Mouse (Mus musculus) liver, embryonic 14.5 days (tissue): ENCODE measurements around the gene Pdcd7. TPM values are rescaled to one million over a fixed set of nuclear protein-coding genes. Genes with fewer than 3 reads are reported as not detected.

ENCODE experiments used
- ATAC-seq: fragments of 200-750 bp; cut with Nextera tagmentation; 2 replicates; pipeline ENCODE4 v1.8.0; 2017; ENCODE audit warnings: moderate number of reproducible peaks, mild to moderate bottlenecking, moderate library complexity; ENCODE audit not compliant: insufficient read depth
- DNase-seq, 3 experiments: peaks; one replicate each; pipeline ENCODE4 v3.0.0-alpha.2; 2012 to 2013; ENCODE audit warnings: low read depth in 3 of 3, low spot score in 3 of 3
- H3K27ac ChIP-seq: fragments of 300-500 bp; sonication (generic); 2 replicates; pipeline ENCODE4 v1.5.1; 2014; ENCODE audit warnings: moderate library complexity, mild to moderate bottlenecking, control low read depth, inconsistent platforms
- H3K27me3 ChIP-seq: fragments of 300-500 bp; sonication (generic); 2 replicates; pipeline ENCODE4 v1.6.1; 2014; ENCODE audit warnings: mild to moderate bottlenecking, low read length, moderate library complexity; ENCODE audit not compliant: control insufficient read depth, insufficient read depth
- H3K36me3 ChIP-seq: fragments of 300-500 bp; sonication (generic); replicated peaks from 2 replicates; pipeline ENCODE4 v1.6.1; 2014; ENCODE audit warnings: low read depth; ENCODE audit not compliant: control insufficient read depth, insufficient read depth
- H3K4me1 ChIP-seq, 2 experiments: fragments of 200-500 bp in 1 of 2; fragments of 300-500 bp in 1 of 2; sonication (generic) in 1 of 2; replicated peaks; 2 replicates each; pipeline ENCODE4 v1.6.1; 2012 to 2014; ENCODE audit warnings: antibody characterized with exemption in 1 of 2, inconsistent platforms in 1 of 2, low read length in 1 of 2; ENCODE audit not compliant: control insufficient read depth in 2 of 2, insufficient read depth in 2 of 2
- H3K4me2 ChIP-seq: fragments of 300-500 bp; sonication (generic); 2 replicates; pipeline ENCODE4 v1.6.1; 2014; ENCODE audit warnings: low read depth, mild to moderate bottlenecking, control low read depth, moderate library complexity
- H3K4me3 ChIP-seq, 2 experiments: fragments of 200-500 bp in 1 of 2; fragments of 300-500 bp in 1 of 2; sonication (generic) in 1 of 2; 2 replicates each; pipeline ENCODE4 v1.5.1; 2012 to 2014; ENCODE audit warnings: low read depth in 2 of 2, low read length in 2 of 2, mild to moderate bottlenecking in 2 of 2, control low read depth in 1 of 2, inconsistent platforms in 1 of 2, moderate library complexity in 1 of 2; ENCODE audit not compliant: insufficient read depth in 1 of 2
- H3K9ac ChIP-seq: fragments of 300-500 bp; sonication (generic); replicated peaks from 2 replicates; pipeline ENCODE4 v1.6.1; 2014; ENCODE audit warnings: mild to moderate bottlenecking, control low read depth, moderate library complexity
- H3K9me3 ChIP-seq: fragments of 300-500 bp; sonication (generic); 2 replicates; pipeline ENCODE4 v1.6.1; 2016; ENCODE audit warnings: low read length, mixed read lengths; ENCODE audit not compliant: control insufficient read depth
- CTCF ChIP-seq: IDR thresholded peaks from 2 replicates; pipeline ENCODE4 v1.5.1; 2016; ENCODE audit warnings: antibody characterized with exemption, low read depth, control low read depth
- EP300 ChIP-seq: IDR thresholded peaks from 2 replicates; pipeline ENCODE4 v1.6.1; 2016; ENCODE audit warnings: antibody characterized with exemption, low read depth
- WGBS: fragments of 180-500 bp; shearing (Covaris S2); extraction: QIAGEN DNeasy Blood & Tissue Kit; methylation state at CpG from one replicate; pipeline ENCODE4 v1.1.7; 2014; ENCODE audit not compliant: insufficient replicate concordance; 5-methylcytosine and 5-hydroxymethylcytosine counted together
- polyA plus RNA-seq, 2 experiments: library from polyadenylated mRNA; depleted of rRNA in 1 of 2; stranded (reverse) in 1 of 2; unstranded in 1 of 2; fragments of >200 nt; fragmentation: Nextera tagmentation in 1 of 2; extraction: Ambion mirVana in 1 of 2; gene quantifications; 2 replicates each; pipeline versions ENCODE4 v1.2.1 to v1.2.3; 2012 to 2014

The Pdcd7 gene
- polyA plus RNA-seq, 2 experiments, result 4.8 to 4.9 TPM

DNA sequence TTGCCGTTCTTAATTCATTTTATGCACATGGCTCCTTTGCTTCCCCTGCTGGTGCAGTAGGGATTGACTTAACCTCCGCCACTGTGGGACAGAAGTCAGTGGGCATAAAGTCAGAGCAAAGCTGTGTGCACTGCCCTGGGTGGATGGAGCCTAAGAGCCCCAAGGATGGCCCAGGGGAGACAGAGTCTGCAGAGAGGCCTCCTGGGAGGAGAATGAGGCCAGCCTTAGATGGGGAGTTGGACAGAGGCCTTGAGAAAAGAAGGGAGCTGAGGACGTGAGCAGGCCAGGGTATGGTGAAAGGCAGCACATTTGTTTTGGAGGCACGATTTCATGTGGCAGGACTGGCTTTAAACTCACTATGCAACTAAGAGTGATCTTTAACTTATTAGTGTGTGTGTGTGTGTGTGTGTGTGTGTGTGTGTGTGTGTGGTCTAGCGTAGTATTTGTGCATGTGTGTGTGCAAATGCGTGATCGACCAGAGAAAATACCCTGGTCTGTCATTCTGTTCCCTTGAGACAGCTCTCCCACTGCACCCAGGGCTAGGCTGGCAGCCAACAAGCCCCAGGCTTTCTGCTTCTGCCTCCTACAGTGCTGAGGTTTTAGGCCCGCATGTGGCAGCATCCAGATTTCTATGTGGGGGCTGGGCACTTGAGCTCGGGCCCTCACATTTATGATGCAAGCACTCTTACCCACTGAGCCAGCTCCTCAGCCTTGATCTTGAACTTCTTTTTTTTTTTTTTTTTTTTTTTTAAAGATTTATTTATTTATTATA is 29.4 kb downstream of the Pdcd7 start:
- no peaks in the 10 kb centered on the region for H3K36me3 ChIP-seq
- H3K9ac ChIP-seq, result no peak overlapping the region
- no peaks in the 10 kb centered on the region for H3K9me3 ChIP-seq
- H3K4me1 ChIP-seq, result no peaks in the 10 kb centered on the region
- 76% methylated on average over 9 of the region's 9 CpGs for WGBS
- H3K27me3 ChIP-seq, result no peaks in the 10 kb centered on the region
- H3K27ac ChIP-seq, result no peak overlapping the region
- DNase-seq (no peak), ATAC-seq (no peak)
- TF ChIP-seq EP300, result no peak
- no peak for TF ChIP-seq CTCF
- no peak overlapping the region for H3K4me2 ChIP-seq
- H3K4me3 ChIP-seq, result no peak overlapping the region

DNA sequence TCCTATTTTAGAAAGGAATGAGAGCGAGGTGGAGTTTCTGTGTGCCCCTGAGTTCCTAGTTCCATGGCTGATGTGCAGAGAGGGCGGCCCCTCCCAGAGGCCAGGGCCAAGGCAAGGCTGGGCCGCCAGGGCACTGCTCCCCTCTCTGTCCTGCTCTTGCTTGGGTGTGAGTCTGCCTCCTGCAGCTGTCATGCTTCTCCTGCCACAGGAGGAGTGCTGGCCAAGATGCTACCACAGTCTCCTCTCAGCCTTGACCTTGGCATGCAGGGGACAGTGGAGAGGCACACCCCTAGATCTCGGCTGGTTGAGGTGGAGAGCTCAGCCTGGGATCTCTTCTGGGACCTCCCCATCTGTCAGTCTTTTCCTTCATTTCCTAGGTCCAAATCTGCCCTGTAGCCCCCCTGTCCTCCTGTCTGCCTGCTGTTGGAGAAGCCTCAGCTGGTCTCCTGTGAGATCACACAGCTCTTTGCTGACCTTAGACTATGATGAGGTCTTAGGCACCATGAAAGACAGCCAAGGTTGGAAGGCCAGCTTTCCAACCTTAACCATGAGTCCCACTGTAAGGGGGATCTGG is 35.2 kb downstream of the Pdcd7 start:
- Histone ChIP-seq H3K4me3 (no peak overlapping the region), H3K27ac (no peak overlapping the region), H3K27me3 (no peaks in the 10 kb centered on the region), H3K4me1 (no peaks in the 10 kb centered on the region), H3K9ac (no peak overlapping the region), H3K36me3 (no peaks in the 10 kb centered on the region), H3K4me2 (no peak overlapping the region), H3K9me3 (no peaks in the 10 kb centered on the region)
- ATAC-seq (no peak), DNase-seq (no peak)
- 64% methylated on average over 4 of the region's 4 CpGs for WGBS
- no peak for TF ChIP-seq CTCF
- no peak for TF ChIP-seq EP300

DNA sequence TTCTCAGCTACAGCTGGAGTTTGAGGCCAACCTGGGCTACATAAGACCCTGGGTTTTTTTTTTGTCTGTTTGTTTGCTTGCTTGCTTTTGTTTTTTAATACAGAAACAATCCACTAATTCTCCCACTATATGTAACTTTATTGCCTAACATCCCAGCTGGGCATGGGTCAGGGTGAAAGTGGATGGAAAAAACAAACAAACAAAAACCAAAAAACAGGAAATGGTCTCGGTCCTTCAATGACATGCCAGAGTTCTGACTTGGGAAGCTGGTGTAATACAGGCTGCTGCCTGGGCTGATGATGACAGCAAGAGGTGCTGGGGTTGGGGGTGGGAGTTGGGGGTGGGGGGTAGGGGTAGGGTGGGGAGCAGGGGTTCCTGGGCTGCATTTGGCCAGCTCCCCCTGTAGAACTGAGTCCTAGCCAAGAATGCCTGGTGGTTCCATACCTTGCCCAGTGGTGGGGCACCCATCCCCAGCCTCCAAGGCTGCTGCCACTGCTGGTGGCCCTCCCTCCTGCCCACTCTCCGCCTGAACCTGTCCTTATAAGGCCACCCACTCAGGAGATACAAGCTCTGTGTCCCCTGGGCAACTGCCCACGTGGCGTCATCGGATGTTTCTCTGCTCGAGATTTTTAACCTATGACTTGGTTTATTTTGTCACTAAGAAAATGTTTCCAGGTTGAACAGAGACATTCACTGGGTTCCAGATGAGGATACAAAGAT is 36.3 kb downstream of the Pdcd7 start:
- DNase-seq (no peak), ATAC-seq (no peak)
- TF ChIP-seq EP300, result no peak
- no peak for TF ChIP-seq CTCF
- Histone ChIP-seq H3K4me2 (no peak overlapping the region), H3K4me1 (no peaks in the 10 kb centered on the region), H3K9me3 (no peaks in the 10 kb centered on the region), H3K4me3 (no peak overlapping the region), H3K27ac (no peak overlapping the region), H3K27me3 (no peaks in the 10 kb centered on the region), H3K36me3 (no peaks in the 10 kb centered on the region), H3K9ac (no peak overlapping the region)
- 51% methylated on average over 6 of the region's 6 CpGs for WGBS

DNA sequence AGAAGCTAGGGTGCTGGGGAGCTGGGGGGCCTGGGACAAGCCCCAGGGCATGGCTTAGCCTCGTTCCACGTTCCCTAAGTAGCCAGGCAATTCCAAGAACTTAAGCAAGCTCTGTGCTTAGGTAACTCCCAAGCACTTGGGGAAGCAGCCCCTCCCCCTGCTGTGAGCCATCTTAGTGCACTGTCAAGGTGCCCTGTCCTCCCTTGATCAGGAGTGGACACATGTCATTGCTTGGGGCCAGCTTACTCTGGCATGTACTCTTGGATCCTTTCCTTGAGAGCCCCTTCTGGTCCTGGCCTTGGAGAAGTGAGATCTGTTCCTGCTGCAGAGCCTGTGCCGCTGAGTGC is 36.8 kb downstream of the Pdcd7 start:
- Histone ChIP-seq H3K4me2 (no peak overlapping the region), H3K36me3 (no peaks in the 10 kb centered on the region), H3K4me1 (no peaks in the 10 kb centered on the region), H3K9ac (no peak overlapping the region), H3K9me3 (no peaks in the 10 kb centered on the region), H3K4me3 (no peak overlapping the region), H3K27ac (no peak overlapping the region), H3K27me3 (no peaks in the 10 kb centered on the region)
- ATAC-seq (no peak), DNase-seq (no peak)
- TF ChIP-seq EP300 (no peak), CTCF (no peak)
- 50% methylated on average over 3 of the region's 3 CpGs for WGBS

DNA sequence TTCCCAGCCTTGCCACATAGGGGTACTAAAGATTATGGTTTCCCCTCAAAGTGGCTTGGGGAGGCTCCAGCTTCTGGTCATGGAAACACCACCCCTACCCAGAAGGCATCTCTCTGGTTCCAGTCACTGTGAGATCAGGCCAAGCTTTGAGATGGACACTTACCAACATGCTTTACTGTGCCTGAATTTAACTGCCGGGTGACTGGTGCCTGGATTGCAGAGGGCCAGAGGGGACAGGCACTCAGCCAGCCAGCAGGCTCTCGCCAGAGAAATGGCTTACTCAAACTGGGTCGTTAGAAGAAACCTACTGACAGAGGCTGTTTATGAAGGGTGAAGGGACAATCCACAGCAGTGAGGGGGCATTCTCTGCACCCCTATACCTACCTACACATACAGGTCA is 38.4 kb downstream of the Pdcd7 start:
- 39% methylated on average over 3 of the region's 3 CpGs for WGBS
- no peaks in the 10 kb centered on the region for H3K36me3 ChIP-seq
- no peak for ATAC-seq
- no peak overlapping the region for H3K4me2 ChIP-seq
- H3K4me1 ChIP-seq, result no peaks in the 10 kb centered on the region
- H3K27me3 ChIP-seq, result no peaks in the 10 kb centered on the region
- H3K9me3 ChIP-seq, result no peaks in the 10 kb centered on the region
- DNase-seq, result no peak
- no peak overlapping the region for H3K27ac ChIP-seq
- no peak for TF ChIP-seq EP300
- no peak for TF ChIP-seq CTCF
- H3K9ac ChIP-seq, result no peak overlapping the region
- H3K4me3 ChIP-seq, result no peak overlapping the region
